Mouse (Mus musculus): ENCODE results near the gene Gm28308.

- no peak for TF ChIP-seq POLR2A (IDR thresholded peaks at IDR 0.05; ENCODE audit: low read depth, low read length)
- TF ChIP-seq CTCF (conservative IDR thresholded peaks at IDR 0.05; ENCODE audit: insufficient read depth, insufficient read length, low read depth, low read length): no peak
These were observed 27.3 kb downstream of the Gm28308 start for GRCm38 (mm10) chr6:52185834-52186233.

All from kidney, adult 2 months (tissue).